Mouse (Mus musculus) thymus, adult 2 months (tissue): Measurements from ENCODE around the gene Grpel1. TPM values are rescaled to one million over a fixed set of nuclear protein-coding genes. Genes with fewer than 3 reads are reported as not detected.

ENCODE experiments used
- DNase-seq: peaks from one replicate; pipeline ENCODE4 v3.0.0; 2021
- H3K27ac ChIP-seq: fragments of 200-500 bp; 2 replicates; pipeline ENCODE4 v1.5.1; 2012; ENCODE audit warnings: low read length, control low read depth; ENCODE audit not compliant: control insufficient read depth, insufficient read depth
- H3K27me3 ChIP-seq: fragments of 200-500 bp; 2 replicates; pipeline ENCODE4 v1.6.1; 2012; ENCODE audit warnings: mild to moderate bottlenecking, low read length, moderate library complexity, mixed read lengths; ENCODE audit not compliant: control insufficient read depth, insufficient read depth
- H3K36me3 ChIP-seq: fragments of 200-500 bp; 2 replicates; pipeline ENCODE4 v1.6.1; 2012; ENCODE audit warnings: mild to moderate bottlenecking, low read length, moderate library complexity; ENCODE audit not compliant: control insufficient read depth, insufficient read depth
- H3K4me1 ChIP-seq: fragments of 200-500 bp; replicated peaks from 2 replicates; pipeline ENCODE4 v1.6.1; 2012; ENCODE audit warnings: low read length; ENCODE audit not compliant: control insufficient read depth, insufficient read depth
- H3K4me3 ChIP-seq: fragments of 200-500 bp; 2 replicates; pipeline ENCODE4 v1.5.1; 2012; ENCODE audit warnings: mild to moderate bottlenecking, low read length, control low read depth, moderate library complexity; ENCODE audit not compliant: control insufficient read depth, insufficient read depth
- CTCF ChIP-seq: fragments of 200-500 bp; IDR thresholded peaks from 2 replicates; pipeline ENCODE4 v1.5.1; 2012; ENCODE audit warnings: mild to moderate bottlenecking, control low read depth, low read length, moderate library complexity, borderline replicate concordance; ENCODE audit not compliant: control insufficient read depth, poor library complexity, insufficient read depth; ENCODE audit errors: extremely low read depth
- POLR2A ChIP-seq: fragments of 200-500 bp; IDR thresholded peaks from 2 replicates; pipeline ENCODE4 v1.6.1; 2012; ENCODE audit warnings: mild to moderate bottlenecking, low read length, control low read depth, moderate library complexity; ENCODE audit not compliant: control insufficient read depth, poor library complexity, insufficient read depth; ENCODE audit errors: extremely low read depth
- WGBS: fragments of 180-500 bp; shearing (Covaris S2); methylation state at CpG from one replicate; pipeline ENCODE4 v1.1.7; 2018; 5-methylcytosine and 5-hydroxymethylcytosine counted together
- polyA plus RNA-seq: library from polyadenylated mRNA; depleted of rRNA; stranded (reverse); fragments of >200 nt; gene quantifications from 2 replicates; pipeline ENCODE4 v1.2.3, GENCODE M21; 2012

Grpel1 gene
- polyA plus RNA-seq, 1 experiment, result 15.3 TPM

DNA sequence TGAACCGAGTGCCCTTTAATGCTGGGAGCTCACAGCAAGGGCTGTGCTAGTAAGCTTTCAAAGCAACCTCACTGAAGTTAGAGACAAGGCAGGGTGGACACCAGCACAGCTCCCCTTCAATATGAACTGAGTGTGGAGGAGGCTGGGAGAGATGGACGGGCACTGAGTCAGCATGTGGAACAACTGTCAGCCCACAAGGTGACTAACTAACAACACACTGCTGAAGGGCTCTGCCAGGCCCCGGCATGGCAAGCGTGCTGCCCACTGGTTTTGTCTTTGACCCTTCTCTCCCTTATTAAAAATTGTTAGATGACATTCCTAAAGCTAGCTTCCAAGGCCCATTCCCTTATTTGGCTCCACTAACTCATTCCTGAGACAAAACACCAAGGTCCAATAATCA, 7.1 kb upstream of the Grpel1 start:
- H3K27ac ChIP-seq, result no peak overlapping the region
- H3K27me3 ChIP-seq, result no peaks in the 10 kb centered on the region
- no peak overlapping the region for H3K4me3 ChIP-seq
- no peak for DNase-seq
- 77% methylated on average over 4 of the region's 4 CpGs for WGBS
- H3K4me1 ChIP-seq, result no peaks in the 10 kb centered on the region
- no peaks in the 10 kb centered on the region for H3K36me3 ChIP-seq
- TF ChIP-seq CTCF (no peak), POLR2A (no peak)

DNA sequence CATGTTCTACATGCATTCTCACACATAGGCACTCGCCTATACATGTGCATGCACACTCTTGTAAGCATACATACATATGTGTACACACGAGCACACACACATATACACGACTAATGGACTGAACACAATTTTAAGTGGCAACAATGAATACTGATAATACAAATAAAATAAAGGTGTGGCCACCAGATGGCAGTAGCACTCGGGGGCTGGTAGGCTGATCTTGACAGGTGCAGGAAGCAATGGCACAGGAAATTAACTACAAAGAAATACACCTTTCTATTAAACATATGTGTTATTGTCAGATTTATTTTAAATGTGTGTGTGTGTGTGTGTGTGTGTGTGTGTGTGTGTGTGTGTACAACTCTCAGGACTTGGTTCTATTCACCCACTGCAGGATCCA, 5.9 kb upstream of the Grpel1 start:
- Histone ChIP-seq H3K4me3 (no peak overlapping the region), H3K27ac (no peak overlapping the region), H3K27me3 (no peaks in the 10 kb centered on the region), H3K4me1 (0 out of 2 replicates have a peak, but pooled peaks cover under 1% of the 10 kb centered on the region), H3K36me3 (no peaks in the 10 kb centered on the region)
- TF ChIP-seq POLR2A (no peak), CTCF (no peak)
- WGBS, result 7% methylated on average over 4 of the region's 4 CpGs
- DNase-seq, result peak; percentile 72

- H3K27ac ChIP-seq, result no peak overlapping the region
- no peak overlapping the region for H3K4me3 ChIP-seq
- TF ChIP-seq POLR2A, result no peak
- TF ChIP-seq CTCF, result no peak
- H3K36me3 ChIP-seq, result no peaks in the 10 kb centered on the region
- H3K27me3 ChIP-seq, result no peaks in the 10 kb centered on the region
- H3K4me1 ChIP-seq, result peaks cover 9% of the 10 kb centered on the region
- 80% methylated on average over 2 of the region's 2 CpGs for WGBS
- no peak for DNase-seq
Observed at GRCm38 (mm10) chr5:36460712-36461111, 4.1 kb upstream of the Grpel1 start.

DNA sequence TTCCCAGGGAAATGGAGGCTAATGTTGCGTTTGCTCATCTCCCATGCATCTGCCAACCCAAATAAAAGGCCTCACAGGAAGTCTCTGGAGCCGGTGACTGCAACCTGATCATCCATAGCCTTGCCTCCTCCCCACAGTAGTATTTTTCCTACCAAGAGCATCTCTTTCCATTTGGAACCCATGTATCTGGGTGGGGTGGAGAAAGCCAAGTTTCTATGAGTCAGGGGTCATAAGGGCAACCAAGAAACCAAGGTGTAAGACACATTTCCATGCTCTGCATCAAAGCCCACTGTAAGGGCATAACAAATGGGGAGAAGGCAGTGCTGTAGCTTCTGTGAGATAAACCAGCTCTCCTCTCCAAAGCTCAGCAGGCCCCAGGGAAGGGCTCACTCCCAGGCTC, 3.6 kb upstream of the Grpel1 start:
- H3K4me3 ChIP-seq, result no peak overlapping the region
- H3K27ac ChIP-seq, result no peak overlapping the region
- no peaks in the 10 kb centered on the region for H3K27me3 ChIP-seq
- 69% methylated on average over 2 of the region's 2 CpGs for WGBS
- no peak for TF ChIP-seq CTCF
- no peak for TF ChIP-seq POLR2A
- H3K36me3 ChIP-seq, result no peaks in the 10 kb centered on the region
- DNase-seq, result no peak
- H3K4me1 ChIP-seq, result peaks cover 13% of the 10 kb centered on the region

DNA sequence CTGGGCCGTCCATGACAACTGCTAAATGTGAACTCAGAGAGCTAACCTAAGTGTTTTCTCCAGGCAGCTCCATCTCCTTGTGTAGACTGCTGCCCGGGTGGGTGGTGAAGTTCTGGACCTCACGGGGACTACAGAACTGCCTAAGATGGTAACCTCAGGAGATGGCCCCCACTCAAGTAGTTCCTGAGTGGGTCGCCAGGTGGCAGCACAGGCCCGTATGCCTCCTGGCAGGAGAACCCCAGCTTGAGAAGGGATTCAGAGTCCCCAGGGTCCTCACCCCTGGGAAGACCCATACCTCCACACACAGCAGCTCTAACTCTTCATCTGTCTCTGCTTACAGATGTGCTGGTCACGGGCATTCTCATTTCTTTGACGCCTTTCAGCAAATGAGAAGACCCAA, 2.0 kb upstream of the Grpel1 start:
- Histone ChIP-seq H3K36me3 (no peaks in the 10 kb centered on the region), H3K4me1 (peaks cover 13% of the 10 kb centered on the region), H3K27me3 (no peaks in the 10 kb centered on the region), H3K27ac (no peak overlapping the region), H3K4me3 (no peak overlapping the region)
- 12% methylated on average over 7 of the region's 7 CpGs for WGBS
- peak; percentile 88 for DNase-seq
- TF ChIP-seq CTCF (peak; percentile 95), POLR2A (no peak)

GRCm38 (mm10) chr5:36463391-36463790, 1.4 kb upstream of the Grpel1 start:
- 75% methylated on average over 5 of the region's 5 CpGs for WGBS
- H3K27me3 ChIP-seq, result no peaks in the 10 kb centered on the region

DNA sequence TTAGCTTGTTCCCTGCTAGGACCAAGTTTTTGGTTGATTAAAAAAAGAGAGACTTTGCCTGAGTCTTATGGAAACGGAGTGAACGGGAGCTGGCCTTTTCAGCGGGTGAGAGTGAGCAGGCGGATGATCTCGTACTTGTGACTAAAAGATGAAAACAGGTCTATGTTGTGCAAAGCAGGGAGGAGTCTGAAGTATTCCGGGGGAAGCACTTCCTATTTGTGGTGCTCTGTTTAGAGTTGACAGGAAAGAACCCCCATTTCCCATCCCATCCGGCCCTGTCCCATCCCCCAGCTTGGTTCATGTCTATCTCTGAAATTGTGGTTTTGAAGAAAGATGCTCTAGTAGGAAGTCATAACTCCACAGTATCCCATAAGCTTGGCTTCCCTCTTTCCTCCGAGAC, 1.1 kb downstream of the Grpel1 start:
- Histone ChIP-seq H3K27me3 (no peaks in the 10 kb centered on the region), H3K4me1 (peaks cover 13% of the 10 kb centered on the region), H3K27ac (no peak overlapping the region), H3K36me3 (peaks cover 15% of the 10 kb centered on the region), H3K4me3 (peak overlapping the region; percentile 90; the same call in 1 of the 2 replicates)
- TF ChIP-seq POLR2A (no peak), CTCF (no peak)
- no peak for DNase-seq
- WGBS, result 8% methylated on average over 8 of the region's 8 CpGs

More at GRCm38 (mm10) chr5:36463391-36463790, 1.4 kb upstream of the Grpel1 start:
- TF ChIP-seq POLR2A (no peak), CTCF (no peak)
- Histone ChIP-seq H3K27ac (no peak overlapping the region), H3K36me3 (no peaks in the 10 kb centered on the region), H3K4me3 (no peak overlapping the region), H3K4me1 (peaks cover 13% of the 10 kb centered on the region)
- DNase-seq, result no peak
